Mouse (Mus musculus): Measurements from ENCODE around the gene Cox18.
A peak's percentile ranks its signal among the peaks of the same experiment; 100 is the strongest.
"Not testable (repeated sequence)": the region's sequence is repeated elsewhere in the genome, so short reads cannot be mapped to it uniquely, and the experiment has no call there.

Cox18 gene

GRCm38 (mm10) chr5:90223534-90224381, at the start of gene Cox18:
Cox18 (minus strand) TSS chr5:90224001.
- peak; percentile 99 for DNase-seq (ENCODE audit: low spot score in 2 of 2)

GRCm38 (mm10) chr5:90262230-90262629, 38.4 kb upstream of the Cox18 start:
- DNase-seq (ENCODE audit: low spot score in 2 of 2), result not testable (repeated sequence)

- no peak for DNase-seq (ENCODE audit: low spot score in 2 of 2)
These were observed 33.2 kb upstream of the Cox18 start for GRCm38 (mm10) chr5:90257023-90257422.

GRCm38 (mm10) chr5:90247503-90247902, 23.7 kb upstream of the Cox18 start:
- DNase-seq (ENCODE audit: low spot score in 2 of 2), result no peak

GRCm38 (mm10) chr5:90246987-90247386, 23.2 kb upstream of the Cox18 start:
- DNase-seq (ENCODE audit: low spot score in 2 of 2), result no peak

GRCm38 (mm10) chr5:90246567-90246966, 22.8 kb upstream of the Cox18 start:
- DNase-seq (ENCODE audit: low spot score in 2 of 2), result no peak

GRCm38 (mm10) chr5:90245416-90245815, 21.6 kb upstream of the Cox18 start:
- no peak for DNase-seq (ENCODE audit: low spot score in 2 of 2)

GRCm38 (mm10) chr5:90235217-90235616, 11.4 kb upstream of the Cox18 start:
- DNase-seq (ENCODE audit: low spot score in 2 of 2), result no peak

GRCm38 (mm10) chr5:90233305-90233704, 9.5 kb upstream of the Cox18 start:
- DNase-seq (ENCODE audit: low spot score in 2 of 2), result no peak

GRCm38 (mm10) chr5:90229760-90230159, 6.0 kb upstream of the Cox18 start:
- no peak for DNase-seq (ENCODE audit: low spot score in 2 of 2)

- peak in 1 of 2 experiments; percentile 11 for DNase-seq (ENCODE audit: low spot score in 2 of 2)
These were observed 2.9 kb upstream of the Cox18 start for GRCm38 (mm10) chr5:90226696-90227095.

GRCm38 (mm10) chr5:90224730-90225129, 929 bp upstream of the Cox18 start:
- DNase-seq (ENCODE audit: low spot score in 2 of 2), result peak in 1 of 2 experiments; percentile 2

- DNase-seq (ENCODE audit: low spot score in 2 of 2), result no peak
These were observed 864 bp downstream of the Cox18 start for GRCm38 (mm10) chr5:90222937-90223336.

GRCm38 (mm10) chr5:90217791-90218190, 6.0 kb downstream of the Cox18 start:
- no peak for DNase-seq (ENCODE audit: low spot score in 2 of 2)

- DNase-seq (ENCODE audit: low spot score in 2 of 2), result no peak
These were observed 6.6 kb downstream of the Cox18 start for GRCm38 (mm10) chr5:90217226-90217625.

GRCm38 (mm10) chr5:90213356-90213755, 10.4 kb downstream of the Cox18 start:
- no peak for DNase-seq (ENCODE audit: low spot score in 2 of 2)

GRCm38 (mm10) chr5:90203168-90203567, 20.6 kb downstream of the Cox18 start:
- peak; percentile 60 to 62 for DNase-seq (ENCODE audit: low spot score in 2 of 2)

- DNase-seq (ENCODE audit: low spot score in 2 of 2), result no peak
These were observed 21.2 kb downstream of the Cox18 start for GRCm38 (mm10) chr5:90202447-90203117.

- DNase-seq (ENCODE audit: low spot score in 2 of 2), result no peak
These were observed 23.7 kb downstream of the Cox18 start for GRCm38 (mm10) chr5:90199922-90200632.

GRCm38 (mm10) chr5:90194831-90195230, 29.0 kb downstream of the Cox18 start:
- peak; percentile 77 to 86 for DNase-seq (ENCODE audit: low spot score in 2 of 2)

GRCm38 (mm10) chr5:90182782-90183181, 41.0 kb downstream of the Cox18 start:
- no peak for DNase-seq (ENCODE audit: low spot score in 2 of 2)

- DNase-seq (ENCODE audit: low spot score in 2 of 2), result no peak
These were observed 44.7 kb downstream of the Cox18 start for GRCm38 (mm10) chr5:90179094-90179493.

Measured in right cerebral cortex, postnatal 10 days (tissue).